Mouse (Mus musculus) urinary bladder, postnatal 0 days (tissue): ENCODE results near the gene S100a7a. TPM values are rescaled to one million over a fixed set of nuclear protein-coding genes. Genes with fewer than 3 reads are reported as not detected.

Experiments used
- polyA plus RNA-seq: library from polyadenylated mRNA; unstranded; fragments of >200 nt; fragmentation: Nextera tagmentation; extraction: Ambion mirVana; gene quantifications from 2 replicates; pipeline ENCODE4 v1.2.1, GENCODE M21; 2015

The S100a7a gene
- 0.12 and 0.25 TPM in 2 replicates for polyA plus RNA-seq

DNA sequence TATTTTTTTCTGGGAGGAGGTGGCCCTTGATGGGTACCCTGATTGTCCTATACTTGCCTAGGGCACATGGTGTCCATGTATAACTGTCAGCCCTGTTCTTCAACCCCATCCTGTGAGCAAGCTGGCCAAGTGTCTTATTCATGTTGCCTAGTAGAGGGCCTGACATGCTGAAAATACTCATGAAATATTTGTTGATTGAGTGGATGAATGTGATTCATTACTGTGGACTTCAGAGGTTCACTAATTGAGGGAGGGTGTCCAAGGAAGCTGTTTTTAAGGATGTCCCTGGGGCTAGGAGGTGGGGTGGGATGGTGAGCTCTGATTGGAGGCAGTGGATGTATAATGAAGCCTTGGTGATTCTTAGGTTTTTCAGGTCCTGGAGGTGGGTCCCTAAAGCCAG is at the start of gene S100a7a:
TSS of gene S100a7a (plus strand) at position 301 of the 400 bp plus-strand sequence.

DNA sequence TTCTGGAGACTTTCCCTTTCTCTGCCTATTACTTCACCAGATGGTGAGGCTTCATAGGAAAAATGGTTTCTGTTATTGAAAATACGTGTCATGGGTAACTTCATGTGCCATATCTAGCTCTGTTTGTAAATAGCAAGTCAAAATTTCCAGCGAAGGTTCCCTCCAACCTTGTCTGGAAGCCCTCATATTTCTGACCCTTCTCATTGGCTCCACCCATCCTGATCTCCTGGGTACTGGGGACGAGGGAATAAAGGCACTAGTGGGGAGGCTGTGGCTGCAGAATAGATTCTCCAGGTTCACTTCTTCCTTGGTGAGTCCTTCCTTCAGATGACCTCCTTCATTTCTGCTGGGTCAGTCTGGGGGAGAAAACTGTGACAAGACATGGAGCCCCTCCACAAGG is 45.6 kb upstream of the S100a7a start, which contains the start of gene S100a5:
TSS of gene S100a5 (plus strand) at position 301 of the 400 bp plus-strand sequence.

DNA sequence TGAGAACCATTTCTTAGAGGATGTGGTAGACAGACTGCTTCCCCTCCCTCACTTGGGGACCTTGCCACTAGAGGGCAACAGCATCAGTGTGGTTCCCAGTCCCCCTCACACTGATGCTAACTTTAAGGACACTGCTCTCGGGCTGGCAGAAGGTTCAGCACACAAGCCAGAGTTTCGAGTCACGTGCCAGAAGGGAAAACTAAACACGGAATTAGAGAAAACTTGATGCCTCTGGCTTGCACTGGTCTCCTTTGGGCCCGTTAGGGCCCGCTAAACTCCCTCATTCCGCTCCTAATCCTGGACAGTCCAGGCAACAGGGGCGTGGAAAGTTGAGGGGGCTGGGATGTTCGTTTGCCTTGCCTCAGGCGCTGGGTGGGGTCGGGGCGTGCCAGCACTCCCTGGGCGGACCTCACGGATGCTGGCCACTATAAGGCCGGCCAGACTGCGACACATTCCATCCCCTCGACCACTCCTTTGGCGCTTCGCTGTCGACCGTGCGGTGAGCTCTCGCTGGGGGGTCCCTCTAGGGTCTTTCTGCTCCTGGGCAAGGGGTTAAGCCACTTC is 41.0 kb upstream of the S100a7a start, which contains the start of gene S100a6:
TSS of gene S100a6 (plus strand) at position 155 of the 564 bp plus-strand sequence.

DNA sequence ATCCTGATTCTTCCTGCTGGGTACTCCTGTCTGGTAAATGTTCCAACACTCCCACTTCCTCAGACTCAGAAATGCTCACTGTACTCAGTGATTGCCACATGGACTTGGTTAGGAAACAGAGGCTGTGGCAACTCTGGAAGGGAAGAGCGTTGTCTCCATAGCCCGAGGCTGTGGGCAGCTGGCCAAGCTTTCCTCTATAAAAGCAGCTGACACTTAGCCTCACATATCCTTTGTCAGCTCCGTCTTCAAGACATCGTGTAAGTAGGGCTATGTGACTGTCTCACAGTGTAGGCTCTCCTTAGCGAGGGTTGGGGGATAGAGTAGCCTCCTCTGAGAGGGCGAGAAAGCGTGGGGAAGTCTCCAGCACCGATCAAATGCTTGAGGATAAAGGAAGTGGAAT is 15.0 kb downstream of the S100a7a start, which contains the start of gene S100a8:
TSS of gene S100a8 (plus strand) at position 133 of the 400 bp plus-strand sequence.

DNA sequence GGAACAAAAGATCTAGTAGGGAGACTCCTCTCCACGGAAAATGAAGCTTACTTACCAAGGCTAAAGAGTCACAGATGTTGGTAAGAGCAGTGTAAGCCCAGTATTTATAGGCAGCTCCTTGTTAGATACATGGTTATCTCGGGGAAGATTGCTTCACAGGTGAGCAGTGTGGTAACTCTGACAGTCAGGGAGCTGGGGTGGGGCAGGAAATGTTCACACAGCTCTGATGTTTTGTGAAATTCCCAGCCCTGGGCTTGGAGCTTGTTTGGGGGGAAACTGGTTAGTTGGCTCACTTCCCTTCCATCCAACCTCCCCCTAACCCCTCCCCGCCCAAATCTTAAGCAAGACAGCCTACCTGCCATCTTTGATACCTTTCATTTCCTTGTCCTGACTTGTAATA is 41.8 kb downstream of the S100a7a start, which contains the start of gene S100a9:
TSS of gene S100a9 (minus strand) at position 109 of the 400 bp plus-strand sequence.

Other genes starting within 250 kb of the S100a7a start
- gene Ints3, start 220.4 kb upstream of the S100a7a start, polyA plus RNA-seq: 9.2 and 9.7 TPM in 2 replicates
- 3.0 and 4.5 TPM in 2 replicates for gene Npr1, start 188.2 kb upstream of the S100a7a start, polyA plus RNA-seq
- 59.7 and 65.9 TPM in 2 replicates for gene Ilf2, start 177.9 kb upstream of the S100a7a start, polyA plus RNA-seq
- 91.6 and 102 TPM in 2 replicates for gene Snapin, start 163.0 kb upstream of the S100a7a start, polyA plus RNA-seq
- gene Chtop, start 144.5 kb upstream of the S100a7a start, polyA plus RNA-seq: 81.7 and 90.6 TPM in 2 replicates
- 796 and 865 TPM in 2 replicates for gene S100a1, start 139.6 kb upstream of the S100a7a start, polyA plus RNA-seq
- 82.3 and 90.7 TPM in 2 replicates for gene S100a13, start 139.6 kb upstream of the S100a7a start, polyA plus RNA-seq
- gene S100a14, start 127.2 kb upstream of the S100a7a start, polyA plus RNA-seq: 161 and 184 TPM in 2 replicates
- gene S100a16, start 116.8 kb upstream of the S100a7a start, polyA plus RNA-seq: 293 and 298 TPM in 2 replicates
- gene S100a3, start 93.4 kb upstream of the S100a7a start, polyA plus RNA-seq: 2.5 and 2.6 TPM in 2 replicates
- 0.88 TPM in 1 of 2 replicates, not detected in the other for gene S100a2, start 63.8 kb upstream of the S100a7a start, polyA plus RNA-seq
- gene Gm42674, start 52.1 kb upstream of the S100a7a start, polyA plus RNA-seq: not detected in 2 replicates
- 45.1 and 83.2 TPM in 2 replicates for gene S100a4, start 50.2 kb upstream of the S100a7a start, polyA plus RNA-seq
- gene S100a5, start 45.5 kb upstream of the S100a7a start, polyA plus RNA-seq: 1.4 and 1.6 TPM in 2 replicates
- gene S100a6, start 41.1 kb upstream of the S100a7a start, polyA plus RNA-seq: 4,303 and 4,617 TPM in 2 replicates
- gene S100a8, start 15.0 kb downstream of the S100a7a start, polyA plus RNA-seq: 21.3 and 232 TPM in 2 replicates
- 10.1 and 121 TPM in 2 replicates for gene S100a9, start 41.7 kb downstream of the S100a7a start, polyA plus RNA-seq
- not detected in 2 replicates for gene Pglyrp4, start 72.9 kb downstream of the S100a7a start, polyA plus RNA-seq
- not detected in 2 replicates for gene Gm5849, start 123.9 kb downstream of the S100a7a start, polyA plus RNA-seq